Mouse (Mus musculus) spleen, postnatal 14 days (tissue): ENCODE data around the gene Commd1.

ENCODE experiments used
- DNase-seq, 2 experiments: peaks; one replicate each; pipeline ENCODE4 v3.0.0; 2021 to 2022; ENCODE audit warnings: low spot score in 2 of 2

Gene Commd1

DNA sequence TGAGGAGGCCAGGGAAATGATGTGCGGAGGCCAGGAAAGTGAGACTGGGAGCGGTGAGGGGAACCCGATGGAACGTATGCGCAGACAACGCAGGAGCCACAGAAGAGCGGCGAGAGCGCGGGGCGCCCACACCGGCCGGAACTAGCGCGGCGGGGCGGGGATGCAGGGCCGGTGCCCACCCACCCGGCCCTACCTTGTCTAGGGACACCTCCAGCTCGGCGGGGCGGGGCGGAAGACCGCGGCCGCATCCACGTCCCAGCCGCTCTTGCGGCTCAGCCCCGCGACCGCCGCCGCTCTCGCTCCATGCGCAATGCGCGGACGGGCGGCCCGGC lies 122.9 kb downstream of the Commd1 start:
- DNase-seq: no peak

DNA sequence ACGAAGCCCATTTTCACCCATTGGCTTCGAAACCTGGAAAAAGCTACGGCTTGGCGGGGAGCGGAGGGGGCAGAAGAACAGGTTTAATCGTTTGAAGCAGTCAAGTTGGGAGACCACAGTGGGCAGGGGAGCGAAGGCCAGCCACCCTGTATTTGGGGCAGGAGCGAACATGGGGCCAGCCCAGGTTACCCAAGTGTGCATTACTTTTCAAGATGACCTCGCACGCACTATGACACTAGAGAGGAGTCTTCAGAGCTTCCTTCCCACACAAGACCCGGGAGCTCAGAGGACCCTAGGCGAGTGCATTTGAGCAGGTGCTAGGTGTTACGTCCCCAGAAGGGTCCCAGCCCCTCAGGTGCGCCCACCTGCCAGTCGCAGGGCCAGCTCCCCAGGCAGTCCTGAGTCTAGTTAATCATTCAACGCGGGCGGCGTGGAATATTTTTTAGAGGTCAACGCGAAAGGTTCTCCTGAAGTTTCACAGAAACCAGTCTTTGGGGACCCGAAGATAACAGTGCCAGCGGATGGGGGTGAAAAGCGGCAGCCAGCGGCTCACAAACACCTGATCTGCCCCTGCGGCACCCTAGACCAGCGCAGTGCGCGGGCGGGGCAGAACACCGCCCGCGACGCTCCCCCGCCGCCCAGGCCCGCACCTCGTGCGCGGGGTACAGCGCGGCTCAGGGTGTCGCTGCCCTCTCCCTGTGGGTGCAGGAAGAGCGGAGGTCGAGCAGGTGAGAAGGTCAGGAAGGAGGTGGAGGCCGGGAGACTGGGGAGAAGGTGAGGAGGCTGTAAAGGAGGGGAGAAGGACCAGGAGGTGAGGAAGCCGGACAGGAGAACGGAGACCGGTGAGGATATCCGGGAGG lies 123.5 kb downstream of the Commd1 start:
- DNase-seq: peak; percentile 15 to 38

GRCm38 (mm10) chr11:22857705-22858440 lies 124.3 kb downstream of the Commd1 start:
- no peak for DNase-seq

- DNase-seq: no peak
Measured at GRCm38 (mm10) chr11:22857106-22857704, 125.0 kb downstream of the Commd1 start.

- no peak for DNase-seq
Measured at GRCm38 (mm10) chr11:22856371-22856965, 125.7 kb downstream of the Commd1 start.

DNA sequence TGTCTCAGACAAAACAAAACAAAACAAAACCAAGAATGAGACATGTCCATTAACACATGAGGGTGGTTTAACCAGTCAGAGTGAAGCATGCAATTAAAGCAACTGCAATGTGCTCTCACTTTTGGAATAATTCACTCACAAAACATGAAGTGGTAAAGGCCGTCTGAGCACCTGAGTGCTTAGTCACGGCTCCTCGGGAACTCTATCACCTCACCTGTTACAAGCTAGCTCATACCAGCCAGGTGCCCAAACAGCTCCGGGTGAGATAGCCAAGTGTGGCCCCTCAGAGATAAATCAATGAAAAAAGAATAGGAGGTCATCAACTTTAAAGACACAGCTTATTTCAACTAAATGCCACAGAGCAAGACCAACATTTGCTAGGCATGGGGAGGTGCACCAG lies 127.6 kb downstream of the Commd1 start:
- no peak for DNase-seq

- no peak for DNase-seq
Measured at GRCm38 (mm10) chr11:22853477-22854157, 128.6 kb downstream of the Commd1 start.

GRCm38 (mm10) chr11:22852510-22852909 lies 129.7 kb downstream of the Commd1 start:
- DNase-seq: no peak

- DNase-seq: no peak
Measured at GRCm38 (mm10) chr11:22851416-22851815, 130.8 kb downstream of the Commd1 start.

DNA sequence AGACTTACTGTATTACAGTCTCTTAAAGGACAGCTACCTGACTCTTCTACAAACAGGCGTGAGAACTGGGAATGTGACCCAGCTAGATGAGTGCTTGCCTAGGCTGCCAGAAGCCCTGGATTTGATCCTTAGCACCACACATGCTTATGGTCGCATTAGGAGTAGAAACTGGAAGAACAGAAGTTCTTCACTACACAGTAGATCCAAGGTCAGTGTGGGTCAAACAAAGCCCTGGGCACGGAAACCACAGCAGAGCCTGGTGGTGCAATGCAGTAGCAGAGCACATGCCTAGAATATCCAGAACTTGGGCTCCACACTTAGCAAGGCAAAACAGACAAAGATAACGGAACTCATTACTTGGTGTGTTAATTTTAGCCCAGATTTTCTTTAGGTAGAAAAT lies 132.1 kb downstream of the Commd1 start:
- no peak for DNase-seq

DNA sequence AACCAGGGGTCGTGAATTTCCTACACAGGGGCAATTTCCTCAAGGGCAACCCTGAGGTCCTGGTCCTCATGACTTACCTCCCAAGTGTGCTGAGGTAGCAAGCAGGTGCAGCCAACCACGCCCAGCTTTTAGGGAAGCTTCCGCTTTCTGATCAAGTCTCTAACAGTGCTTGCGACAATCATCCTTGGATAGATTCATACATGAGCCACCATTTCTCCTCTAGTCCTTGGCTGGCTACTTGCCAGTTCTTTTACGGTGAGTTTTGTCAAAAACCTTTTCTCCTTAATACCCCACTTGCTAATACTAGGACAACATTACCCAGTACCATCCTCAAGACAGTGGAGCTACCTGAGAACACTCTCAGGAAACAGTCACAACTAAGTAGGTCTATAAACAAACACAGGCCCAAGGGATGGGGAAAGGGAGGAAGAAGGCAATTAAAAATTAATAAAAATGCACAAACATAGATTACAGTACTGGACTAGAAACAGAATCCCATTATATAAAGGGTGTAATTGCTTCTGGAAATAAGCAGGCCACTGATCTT lies 133.5 kb downstream of the Commd1 start:
- no peak for DNase-seq

- DNase-seq: no peak
Measured at GRCm38 (mm10) chr11:22847732-22848648, 134.2 kb downstream of the Commd1 start.

- no peak for DNase-seq
Measured at GRCm38 (mm10) chr11:22846960-22847731, 135.0 kb downstream of the Commd1 start.
